Mouse (Mus musculus) G1E (cell line): ENCODE measurements around the gene Rhog.

Source experiments
- CTCF ChIP-seq: IDR thresholded peaks from 2 replicates; pipeline ENCODE4 v1.5.1; 2012; ENCODE audit warnings: low read depth, low read length, inconsistent platforms, mixed read lengths
- GATA1 ChIP-seq: IDR thresholded peaks from 2 replicates; pipeline ENCODE4 v1.6.1; 2012; ENCODE audit warnings: borderline replicate concordance, low read length, inconsistent platforms, mixed read lengths
- GATA2 ChIP-seq: IDR thresholded peaks from 2 replicates; pipeline ENCODE4 v1.6.1; 2012; ENCODE audit warnings: low read depth, low read length, inconsistent platforms, borderline replicate concordance
- TAL1 ChIP-seq: conservative IDR thresholded peaks from 2 replicates; pipeline ENCODE4 v1.6.1; 2012; ENCODE audit warnings: low read depth, low read length, inconsistent platforms, mixed read lengths

- TF ChIP-seq CTCF (no peak), GATA1 (no peak), TAL1 (no peak), GATA2 (no peak)
These were observed 44.9 kb upstream of the Rhog start for GRCm38 (mm10) chr7:102300761-102301160.
